Mouse (Mus musculus) stomach, postnatal 0 days (tissue): ENCODE results near the gene Bicd2.
"Not testable (repeated sequence)": the region's sequence is repeated elsewhere in the genome, so short reads cannot be mapped to it uniquely, and the experiment has no call there.

ENCODE experiments used
- CTCF ChIP-seq: IDR thresholded peaks from 2 replicates; pipeline ENCODE4 v1.5.1; 2016; ENCODE audit warnings: antibody characterized with exemption, low read depth, mild to moderate bottlenecking, moderate library complexity
- EP300 ChIP-seq: optimal IDR thresholded peaks from 2 replicates; pipeline ENCODE3; 2016; ENCODE audit warnings: antibody characterized with exemption

DNA sequence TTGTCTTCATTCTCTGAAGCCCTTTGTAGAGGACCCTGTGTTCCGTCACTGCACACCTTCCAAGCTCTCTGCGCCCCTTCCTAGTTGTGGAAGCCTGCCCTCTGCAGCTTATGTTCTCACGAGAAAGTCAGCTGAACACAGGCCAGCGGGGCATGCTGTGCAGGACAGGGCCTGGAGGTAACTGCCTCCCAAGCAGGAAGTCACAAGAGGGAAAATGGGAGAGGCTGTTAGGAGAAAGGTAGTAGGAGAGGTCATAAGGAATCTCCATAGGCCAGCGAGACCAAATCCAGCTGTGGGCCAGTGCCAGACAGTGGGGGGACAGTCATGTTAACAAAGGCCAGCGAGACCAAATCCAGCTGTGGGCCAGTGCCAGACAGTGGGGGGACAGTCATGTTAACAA, 28.8 kb downstream of the Bicd2 start:
- not testable (repeated sequence) for TF ChIP-seq CTCF, EP300
